Mouse (Mus musculus): ENCODE measurements at regions not wholly inside any gene's neighbourhood (a gene's known extent, or its start where the extent isn't known, plus 50 kb on each side); places are given as distances from the start of the nearest gene placed in this dataset.

GRCm38 (mm10) chr12:67862615-67863014, 640.3 kb upstream of the Mdga2 start:
- TF ChIP-seq GATA1 (IDR thresholded peaks at IDR 0.05; ENCODE audit: low read depth, low read length) (no peak), MYC (IDR thresholded peaks at IDR 0.05; ENCODE audit: low read depth, low read length) (no peak), MAZ (IDR thresholded peaks at IDR 0.05; ENCODE audit: low read depth, low read length) (no peak), USF2 (IDR thresholded peaks at IDR 0.05; ENCODE audit: borderline replicate concordance in 1 of 2, insufficient read depth in 1 of 2, low read depth in 1 of 2, low read length in 2 of 2) (no peak), CHD1 (IDR thresholded peaks at IDR 0.05; ENCODE audit: low read depth, low read length) (no peak)
- DNase-seq (ENCODE audit: low read depth, low spot score) = no peak
- H3K36me3 ChIP-seq (ENCODE audit: control insufficient read depth in 1 of 2, insufficient read depth in 2 of 2, low read length in 2 of 2) = peaks cover 0 to 6% of the 10 kb centered on the region in 2 experiments; a peak in 2 of 4 replicates
- H3K27ac ChIP-seq (ENCODE audit: control insufficient read depth, low read depth, low read length) = no peak overlapping the region
- H3K79me2 ChIP-seq (ENCODE audit: control insufficient read depth, insufficient read depth, low read length, poor library complexity) = no peaks in the 10 kb centered on the region
- H3K27me3 ChIP-seq (ENCODE audit: control insufficient read depth in 1 of 2, insufficient read depth in 2 of 2, low read length in 2 of 2) = no peaks in the 10 kb centered on the region
- no peaks in the 10 kb centered on the region for H3K9me3 ChIP-seq (replicated peaks; ENCODE audit: insufficient read depth, low read length)
- no peak overlapping the region for H3K4me3 ChIP-seq (ENCODE audit: control insufficient read depth in 1 of 2, insufficient read depth in 1 of 2, low read depth in 2 of 2, low read length in 2 of 2)
- no peak overlapping the region for H3K9ac ChIP-seq (ENCODE audit: control insufficient read depth, low read depth, low read length, poor library complexity, severe bottlenecking)
- peaks cover 0 to 5% of the 10 kb centered on the region in 2 experiments; a peak in 3 of 4 replicates for H3K4me1 ChIP-seq (ENCODE audit: control insufficient read depth in 1 of 2, insufficient read depth in 2 of 2, low read length in 2 of 2)

- DNase-seq (ENCODE audit: low read depth, low spot score) = peak; percentile 36
- H3K4me1 ChIP-seq (ENCODE audit: control insufficient read depth in 1 of 2, insufficient read depth in 2 of 2, low read length in 2 of 2) = peaks cover 0 to 5% of the 10 kb centered on the region in 2 experiments; a peak in 3 of 4 replicates
- H3K9me3 ChIP-seq (replicated peaks; ENCODE audit: insufficient read depth, low read length) = no peaks in the 10 kb centered on the region
- peaks cover 0 to 6% of the 10 kb centered on the region in 2 experiments; a peak in 2 of 4 replicates for H3K36me3 ChIP-seq (ENCODE audit: control insufficient read depth in 1 of 2, insufficient read depth in 2 of 2, low read length in 2 of 2)
- no peaks in the 10 kb centered on the region for H3K79me2 ChIP-seq (ENCODE audit: control insufficient read depth, insufficient read depth, low read length, poor library complexity)
- H3K27ac ChIP-seq (ENCODE audit: control insufficient read depth, low read depth, low read length) = no peak overlapping the region
- no peak overlapping the region for H3K9ac ChIP-seq (ENCODE audit: control insufficient read depth, low read depth, low read length, poor library complexity, severe bottlenecking)
- H3K4me3 ChIP-seq (ENCODE audit: control insufficient read depth in 1 of 2, insufficient read depth in 1 of 2, low read depth in 2 of 2, low read length in 2 of 2) = peak overlapping the region in 1 of 2 experiments; percentile 22; a peak in 1 of 4 replicates
- TF ChIP-seq CHD2 (IDR thresholded peaks at IDR 0.05; ENCODE audit: low read length) (no peak), ZKSCAN1 (IDR thresholded peaks at IDR 0.05; ENCODE audit: low read depth, low read length) (no peak), CTCF (IDR thresholded peaks at IDR 0.05 in 2 of 3, conservative IDR thresholded peaks at IDR 0.05 in 1 of 3; ENCODE audit: control insufficient read depth in 1 of 3, insufficient read depth in 1 of 3, low read depth in 2 of 3, low read length in 3 of 3, poor library complexity in 1 of 3, severe bottlenecking in 1 of 3) (peak in 1 of 3 experiments; percentile 2; a peak in 1 of 6 replicates), RCOR1 (IDR thresholded peaks at IDR 0.05; ENCODE audit: low read depth, low read length) (no peak), TCF12 (IDR thresholded peaks at IDR 0.05; ENCODE audit: low read depth, low read length) (peak; percentile 71), JUND (IDR thresholded peaks at IDR 0.05; ENCODE audit: low read depth, low read length) (no peak), E2F4 (IDR thresholded peaks at IDR 0.05; ENCODE audit: borderline replicate concordance, low read depth, low read length) (no peak), RAD21 (IDR thresholded peaks at IDR 0.05; ENCODE audit: low read depth, low read length) (no peak), TBP (IDR thresholded peaks at IDR 0.05; ENCODE audit: low read depth, low read length) (no peak), GATA1 (IDR thresholded peaks at IDR 0.05; ENCODE audit: low read depth, low read length) (peak; percentile 79), SIN3A (IDR thresholded peaks at IDR 0.05; ENCODE audit: low read length) (no peak), USF1 (IDR thresholded peaks at IDR 0.05; ENCODE audit: low read depth, low read length) (peak; percentile 74), ETS1 (IDR thresholded peaks at IDR 0.05; ENCODE audit: low read depth, low read length) (peak; percentile 64), EP300 (IDR thresholded peaks at IDR 0.05; ENCODE audit: low read depth in 1 of 2, low read length in 2 of 2) (peak; percentile 80 to 83), POLR2A (IDR thresholded peaks at IDR 0.05; ENCODE audit: control insufficient read depth in 1 of 2, insufficient read depth in 1 of 2, low read depth in 1 of 2, low read length in 2 of 2, poor library complexity in 1 of 2) (no peak), MAX (IDR thresholded peaks at IDR 0.05; ENCODE audit: low read length) (no peak), TAL1 (IDR thresholded peaks at IDR 0.05; ENCODE audit: low read length) (no peak), UBTF (IDR thresholded peaks at IDR 0.05; ENCODE audit: borderline replicate concordance, insufficient read depth, low read depth, low read length) (no peak), USF2 (IDR thresholded peaks at IDR 0.05; ENCODE audit: borderline replicate concordance in 1 of 2, insufficient read depth in 1 of 2, low read depth in 1 of 2, low read length in 2 of 2) (no peak), MAFK (IDR thresholded peaks at IDR 0.05; ENCODE audit: borderline replicate concordance, low read depth, low read length) (no peak), MXI1 (IDR thresholded peaks at IDR 0.05; ENCODE audit: low read depth, low read length) (no peak), MEF2A (IDR thresholded peaks at IDR 0.05; ENCODE audit: extremely low read depth, insufficient replicate concordance, low read depth, low read length, poor library complexity, severe bottlenecking) (no peak)
- H3K27me3 ChIP-seq (ENCODE audit: control insufficient read depth in 1 of 2, insufficient read depth in 2 of 2, low read length in 2 of 2) = no peaks in the 10 kb centered on the region
Measured at GRCm38 (mm10) chr12:67860713-67861112, 638.4 kb upstream of the Mdga2 start.
